Mouse (Mus musculus) kidney, adult 2 months (tissue): ENCODE data around the gene Arhgef16.

Experiments used
- CTCF ChIP-seq: fragments of 200-500 bp; conservative IDR thresholded peaks from 2 replicates; pipeline ENCODE4 v1.5.1; 2011; ENCODE audit warnings: low read depth, mild to moderate bottlenecking, control low read depth, low read length, moderate library complexity, mixed read lengths; ENCODE audit not compliant: insufficient read depth, insufficient read length
- POLR2A ChIP-seq: fragments of 200-500 bp; IDR thresholded peaks from one replicate; pipeline ENCODE4 v1.6.1; 2011; ENCODE audit warnings: low read depth, low read length, control low read depth

- no peak for TF ChIP-seq CTCF
- TF ChIP-seq POLR2A, result no peak
These were observed 31.8 kb upstream of the Arhgef16 start for GRCm38 (mm10) chr4:154333300-154333699.
